Mouse (Mus musculus): ENCODE data around the gene Fam111a.

GRCm38 (mm10) chr19:12540727-12541126 lies 4.8 kb upstream of the Fam111a start:
- no peak for TF ChIP-seq POLR2A (IDR thresholded peaks at IDR 0.05; ENCODE audit: borderline replicate concordance, insufficient read depth, low read length)
- TF ChIP-seq CTCF (IDR thresholded peaks at IDR 0.05; ENCODE audit: borderline replicate concordance, insufficient read depth, low read depth, low read length), result no peak

Data from cerebellum, adult 2 months (tissue).